Mouse (Mus musculus) CH12.LX (cell line): ENCODE data around the gene Pigr. TPM values are rescaled to one million over a fixed set of nuclear protein-coding genes. Genes with fewer than 3 reads are reported as not detected.

ENCODE experiments used
- DNase-seq: peaks from one replicate; pipeline ENCODE4 v3.0.0-alpha.2; 2013; ENCODE audit errors: extremely low read depth
- H3K27ac ChIP-seq: 2 replicates; pipeline ENCODE4 v1.5.1; 2012; ENCODE audit warnings: low read depth, mild to moderate bottlenecking, control low read depth, moderate library complexity; ENCODE audit not compliant: insufficient read depth
- H3K27me3 ChIP-seq: replicated peaks from 2 replicates; pipeline ENCODE3; 2012; ENCODE audit warnings: inconsistent platforms
- H3K36me3 ChIP-seq, 2 experiments: replicated peaks in 1 of 2; 2 replicates each; pipeline versions ENCODE3 to v1.6.1; 2012; ENCODE audit warnings: inconsistent platforms in 1 of 2, low read length in 1 of 2, mild to moderate bottlenecking in 1 of 2, mixed read lengths in 1 of 2, moderate library complexity in 1 of 2; ENCODE audit not compliant: control insufficient read depth in 1 of 2, insufficient read depth in 1 of 2
- H3K4me1 ChIP-seq, 2 experiments: 2 replicates each; pipeline ENCODE4 v1.6.1; 2012; ENCODE audit warnings: inconsistent platforms in 1 of 2, moderate library complexity in 1 of 2; ENCODE audit not compliant: insufficient read depth in 2 of 2, control insufficient read depth in 1 of 2
- H3K4me2 ChIP-seq: 2 replicates; pipeline ENCODE4 v1.6.1; 2012; ENCODE audit warnings: low read depth, mild to moderate bottlenecking, control low read depth; ENCODE audit not compliant: poor library complexity, insufficient read depth, severe bottlenecking
- H3K4me3 ChIP-seq, 3 experiments: fragments of 150-350 bp in 1 of 3; sonication (generic) in 1 of 3; replicated peaks in 1 of 3; 2 replicates each; pipeline versions ENCODE3 to v1.5.1; 2011 to 2012; ENCODE audit warnings: low read depth in 2 of 3, low read length in 2 of 3, mild to moderate bottlenecking in 2 of 3, moderate library complexity in 2 of 3, control low read depth in 1 of 3, improper control_type of control experiment in 1 of 3, inconsistent platforms in 1 of 3, mixed read lengths in 1 of 3; ENCODE audit not compliant: poor library complexity in 1 of 3
- H3K79me2 ChIP-seq: replicated peaks from 2 replicates; pipeline ENCODE4 v1.6.1; 2012; ENCODE audit warnings: mild to moderate bottlenecking, moderate library complexity; ENCODE audit not compliant: control insufficient read depth, poor library complexity, insufficient read depth, severe bottlenecking; ENCODE audit errors: extremely low read depth
- H3K9ac ChIP-seq: 2 replicates; pipeline ENCODE4 v1.6.1; 2012; ENCODE audit warnings: low read depth, mild to moderate bottlenecking, control low read depth, moderate library complexity; ENCODE audit not compliant: insufficient read depth
- H3K9me3 ChIP-seq: replicated peaks from 2 replicates; pipeline ENCODE3; 2012; ENCODE audit warnings: low read length, inconsistent platforms, mixed read lengths
- BHLHE40 ChIP-seq: IDR thresholded peaks from 2 replicates; pipeline ENCODE4 v1.6.1; 2011; ENCODE audit warnings: mild to moderate bottlenecking, low read depth, low read length, improper control_type of control experiment
- CHD1 ChIP-seq: IDR thresholded peaks from 2 replicates; pipeline ENCODE4 v1.6.1; 2012; ENCODE audit warnings: low read depth, low read length, improper control_type of control experiment, inconsistent platforms
- CTCF ChIP-seq, 2 experiments: IDR thresholded peaks in 1 of 2; conservative IDR thresholded peaks in 1 of 2; 2 replicates each; pipeline ENCODE4 v1.5.1; 2011 to 2012; ENCODE audit warnings: low read depth in 2 of 2, low read length in 2 of 2, improper control_type of control experiment in 1 of 2, inconsistent platforms in 1 of 2, mild to moderate bottlenecking in 1 of 2, moderate library complexity in 1 of 2
- E2F4 ChIP-seq: IDR thresholded peaks from 2 replicates; pipeline ENCODE4 v1.6.1; 2011; ENCODE audit warnings: low read depth, low read length, improper control_type of control experiment; ENCODE audit not compliant: insufficient replicate concordance
- ELF1 ChIP-seq: IDR thresholded peaks from 2 replicates; pipeline ENCODE4 v1.6.1; 2014; ENCODE audit warnings: low read depth, mild to moderate bottlenecking, inconsistent platforms, low read length, improper control_type of control experiment
- EP300 ChIP-seq: IDR thresholded peaks from 2 replicates; pipeline ENCODE4 v1.6.1; 2011; ENCODE audit warnings: low read length, improper control_type of control experiment
- ETS1 ChIP-seq: conservative IDR thresholded peaks from 2 replicates; pipeline ENCODE4 v1.6.1; 2012; ENCODE audit warnings: low read depth, mild to moderate bottlenecking, inconsistent platforms, low read length, improper control_type of control experiment, moderate library complexity
- GABPA ChIP-seq: IDR thresholded peaks from 2 replicates; pipeline ENCODE4 v1.6.1; 2012; ENCODE audit warnings: low read depth, low read length, improper control_type of control experiment, inconsistent platforms; ENCODE audit not compliant: insufficient replicate concordance
- HCFC1 ChIP-seq: IDR thresholded peaks from 2 replicates; pipeline ENCODE4 v1.6.1; 2012; ENCODE audit warnings: low read depth, mild to moderate bottlenecking, inconsistent platforms, low read length, improper control_type of control experiment
- IRF4 ChIP-seq: IDR thresholded peaks from 2 replicates; pipeline ENCODE4 v1.6.1; 2014; ENCODE audit warnings: low read depth, mild to moderate bottlenecking, inconsistent platforms, low read length, improper control_type of control experiment
- JUN ChIP-seq: IDR thresholded peaks from 2 replicates; pipeline ENCODE4 v1.6.1; 2011; ENCODE audit warnings: low read depth, mild to moderate bottlenecking, low read length, improper control_type of control experiment, moderate library complexity; ENCODE audit not compliant: insufficient read depth
- KAT2A ChIP-seq: IDR thresholded peaks from 2 replicates; pipeline ENCODE4 v1.6.1; 2012; ENCODE audit warnings: low read length, improper control_type of control experiment, inconsistent platforms; ENCODE audit not compliant: insufficient replicate concordance
- MAFK ChIP-seq: IDR thresholded peaks from 2 replicates; pipeline ENCODE4 v1.6.1; 2011; ENCODE audit warnings: low read length, improper control_type of control experiment; ENCODE audit not compliant: insufficient replicate concordance
- MAX ChIP-seq: IDR thresholded peaks from 2 replicates; pipeline ENCODE4 v1.6.1; 2011; ENCODE audit warnings: low read length, improper control_type of control experiment
- MAZ ChIP-seq: IDR thresholded peaks from 2 replicates; pipeline ENCODE4 v1.6.1; 2012; ENCODE audit warnings: low read depth, mild to moderate bottlenecking, inconsistent platforms, low read length, improper control_type of control experiment, moderate library complexity
- MEF2A ChIP-seq: IDR thresholded peaks from 2 replicates; pipeline ENCODE4 v1.6.1; 2014; ENCODE audit warnings: low read depth, mild to moderate bottlenecking, inconsistent platforms, low read length, improper control_type of control experiment, borderline replicate concordance
- MYC ChIP-seq: IDR thresholded peaks from 2 replicates; pipeline ENCODE4 v1.6.1; 2011; ENCODE audit warnings: low read depth, mild to moderate bottlenecking, improper control_type of control experiment, low read length
- NELFE ChIP-seq: IDR thresholded peaks from 2 replicates; pipeline ENCODE4 v1.6.1; 2011; ENCODE audit warnings: low read depth, low read length, improper control_type of control experiment
- PAX5 ChIP-seq: IDR thresholded peaks from 2 replicates; pipeline ENCODE4 v1.6.1; 2012; ENCODE audit warnings: low read length, inconsistent platforms, mixed read lengths
- POLR2A ChIP-seq: IDR thresholded peaks from 2 replicates; pipeline ENCODE4 v1.6.1; 2011; ENCODE audit warnings: low read depth, mild to moderate bottlenecking, improper control_type of control experiment, low read length
- POLR2AphosphoS2 ChIP-seq: IDR thresholded peaks from 2 replicates; pipeline ENCODE4 v1.6.1; 2011; ENCODE audit warnings: low read depth, low read length, improper control_type of control experiment
- RAD21 ChIP-seq: IDR thresholded peaks from 2 replicates; pipeline ENCODE4 v1.6.1; 2011; ENCODE audit warnings: low read depth, mild to moderate bottlenecking, low read length, improper control_type of control experiment, moderate library complexity
- RCOR1 ChIP-seq: conservative IDR thresholded peaks from 2 replicates; pipeline ENCODE4 v1.6.1; 2012; ENCODE audit warnings: low read depth, mild to moderate bottlenecking, inconsistent platforms, low read length, improper control_type of control experiment
- SIN3A ChIP-seq: IDR thresholded peaks from 2 replicates; pipeline ENCODE4 v1.6.1; 2012; ENCODE audit warnings: low read length, improper control_type of control experiment, inconsistent platforms
- SMC3 ChIP-seq: IDR thresholded peaks from 2 replicates; pipeline ENCODE4 v1.6.1; 2011; ENCODE audit warnings: low read depth, low read length, improper control_type of control experiment
- TBP ChIP-seq: conservative IDR thresholded peaks from 2 replicates; pipeline ENCODE4 v1.6.1; 2011; ENCODE audit warnings: low read depth, low read length, improper control_type of control experiment
- TCF12 ChIP-seq: IDR thresholded peaks from 2 replicates; pipeline ENCODE4 v1.6.1; 2014; ENCODE audit warnings: low read depth, mild to moderate bottlenecking, inconsistent platforms, low read length, improper control_type of control experiment
- UBTF ChIP-seq: IDR thresholded peaks from 2 replicates; pipeline ENCODE4 v1.6.1; 2012; ENCODE audit warnings: low read depth, mild to moderate bottlenecking, inconsistent platforms, low read length, improper control_type of control experiment, moderate library complexity
- USF1 ChIP-seq: IDR thresholded peaks from 2 replicates; pipeline ENCODE4 v1.6.1; 2014; ENCODE audit warnings: low read depth, mild to moderate bottlenecking, inconsistent platforms, low read length, improper control_type of control experiment
- USF2 ChIP-seq: conservative IDR thresholded peaks from 2 replicates; pipeline ENCODE4 v1.6.1; 2011; ENCODE audit warnings: low read depth, low read length, improper control_type of control experiment
- ZC3H11A ChIP-seq: IDR thresholded peaks from 2 replicates; pipeline ENCODE4 v1.6.1; 2012; ENCODE audit warnings: low read depth, mild to moderate bottlenecking, inconsistent platforms, low read length, improper control_type of control experiment
- ZKSCAN1 ChIP-seq: IDR thresholded peaks from 2 replicates; pipeline ENCODE4 v1.6.1; 2012; ENCODE audit warnings: low read depth, inconsistent platforms, low read length, improper control_type of control experiment, borderline replicate concordance
- ZMIZ1 ChIP-seq: IDR thresholded peaks from 2 replicates; pipeline ENCODE4 v1.6.1; 2012; ENCODE audit warnings: low read depth, mild to moderate bottlenecking, inconsistent platforms, low read length, improper control_type of control experiment
- ZNF384 ChIP-seq: IDR thresholded peaks from 2 replicates; pipeline ENCODE4 v1.6.1; 2012; ENCODE audit warnings: low read depth, low read length, improper control_type of control experiment, inconsistent platforms
- dilution Hi-C: fragments of 300-500 bp; cut with MboI; formaldehyde crosslinking; loops from 2 replicates; pipeline ENCODE4 v1.14.3; 2020; ENCODE audit warnings: low sequenced_read_pairs; ENCODE audit not compliant: extremely low pct_unique_long_range_greater_than_20kb, extremely low pct_ligation_motif_present
- in situ Hi-C: fragments of 300-500 bp; cut with MboI; formaldehyde crosslinking; loops from 3 replicates; pipeline ENCODE4 v1.14.3; 2019; ENCODE audit warnings: low sequenced_read_pairs, low pct_ligation_motif_present, low pct_unique_long_range_greater_than_20kb, mixed read lengths
- polyA plus RNA-seq: library from polyadenylated mRNA; unstranded; fragments of >175 nt; gene quantifications from 2 replicates; pipeline ENCODE4 v1.2.1, GENCODE M21; 2012; ENCODE audit warnings: low read depth; ENCODE audit not compliant: insufficient read length
- total RNA-seq, 2 experiments: library from RNA; depleted of rRNA; stranded (reverse); fragments of 300-350 nt in 1 of 2; fragments of >200 nt in 1 of 2; gene quantifications; 2 replicates each; pipeline ENCODE4 v1.2.3; 2012 to 2014

Gene Pigr
- total and polyA plus RNA-seq, 3 experiments, result 0.04 to 0.21 TPM; not detected in 1

GRCm38 (mm10) chr1:130789512-130790451 lies 36.7 kb upstream of the Pigr start (continued):
- TF ChIP-seq POLR2AphosphoS2 (no peak), USF2 (no peak), ETS1 (peak; percentile 84), ELF1 (0 out of 2 replicates have a peak, but pooled peaks have one; percentile 8), SIN3A (0 out of 2 replicates have a peak, but pooled peaks have one; percentile 32), IRF4 (peak; percentile 76), HCFC1 (no peak), ZNF384 (no peak), TBP (no peak), EP300 (peak; percentile 76), MYC (no peak), MAFK (0 out of 2 replicates have a peak, but pooled peaks have one; percentile 24), RAD21 (no peak), JUN (peak; percentile 67), POLR2A (no peak)

GRCm38 (mm10) chr1:130795331-130795730 lies 31.2 kb upstream of the Pigr start:
- dilution Hi-C loops (no loop called here), in situ Hi-C loops (loop anchor here (10.0 kb wide), 1 partner anchor 189 kb away; no protein-coding TSS in a partner anchor)
- peak; percentile 64 for DNase-seq
- Histone ChIP-seq H3K27ac (no peak overlapping the region), H3K4me2 (peak overlapping the region; percentile 36; the same call in 1 of the 2 replicates), H3K36me3 (no peaks in the 10 kb centered on the region), H3K79me2 (no peaks in the 10 kb centered on the region), H3K27me3 (no peaks in the 10 kb centered on the region), H3K4me1 (peaks cover 10 to 54% of the 10 kb centered on the region in 2 experiments), H3K9me3 (peaks cover 4% of the 10 kb centered on the region), H3K9ac (no peak overlapping the region), H3K4me3 (no peak overlapping the region)
- 0 out of 2 replicates have a peak, but pooled peaks have one; percentile 6 for TF ChIP-seq BHLHE40
- no peak for TF ChIP-seq PAX5
- no peak for TF ChIP-seq HCFC1
- TF ChIP-seq TCF12, result no peak
- TF ChIP-seq ZNF384, result no peak
- TF ChIP-seq EP300, result peak; percentile 80
- no peak for TF ChIP-seq UBTF
- TF ChIP-seq RAD21, result no peak
- TF ChIP-seq ETS1, result peak; percentile 59
- TF ChIP-seq USF2, result no peak
- TF ChIP-seq MAX, result no peak
- no peak for TF ChIP-seq GABPA
- no peak for TF ChIP-seq POLR2AphosphoS2
- TF ChIP-seq ZMIZ1, result no peak
- peak in 1 of 2 experiments; percentile 34; a peak in 2 of 4 replicates for TF ChIP-seq CTCF (conservative IDR thresholded peaks at IDR 0.05 in 1 of 2, IDR thresholded peaks at IDR 0.05 in 1 of 2; ENCODE audit: low read depth in 2 of 2, low read length in 2 of 2)
- peak; percentile 84 for TF ChIP-seq MEF2A
- TF ChIP-seq SMC3, result no peak; the same call in 1 of the 2 replicates
- TF ChIP-seq NELFE, result no peak
- no peak for TF ChIP-seq ZKSCAN1
- TF ChIP-seq MAFK, result no peak
- TF ChIP-seq KAT2A, result no peak
- no peak for TF ChIP-seq POLR2A
- no peak for TF ChIP-seq E2F4
- no peak for TF ChIP-seq CHD1
- no peak for TF ChIP-seq USF1
- TF ChIP-seq MAZ, result no peak
- no peak for TF ChIP-seq SIN3A
- TF ChIP-seq ZC3H11A, result no peak
- no peak for TF ChIP-seq RCOR1
